Mouse (Mus musculus) liver, embryonic 11.5 days (tissue): ENCODE measurements at regions not wholly inside any gene's neighbourhood (a gene's known extent, or its start where the extent isn't known, plus 50 kb on each side); places are given as distances from the start of the nearest gene placed in this dataset.

Experiments used
- ATAC-seq: fragments of 200-750 bp; cut with Nextera tagmentation; replicated peaks from 2 replicates; pipeline ENCODE4 v1.8.0; 2017; ENCODE audit warnings: moderate number of reproducible peaks, mild to moderate bottlenecking, moderate TSS enrichment, moderate library complexity; ENCODE audit not compliant: low FRiP score
- DNase-seq: peaks from one replicate; pipeline ENCODE4 v3.0.0-alpha.2; 2017; ENCODE audit warnings: low spot score
- H3K27ac ChIP-seq: fragments of 300-500 bp; sonication (generic); 2 replicates; pipeline ENCODE4 v1.5.1; 2014; ENCODE audit warnings: mild to moderate bottlenecking, low read depth, low read length, control low read depth
- H3K27me3 ChIP-seq: fragments of 300-500 bp; sonication (generic); replicated peaks from 2 replicates; pipeline ENCODE4 v1.6.1; 2014; ENCODE audit warnings: low read length, mixed read lengths; ENCODE audit not compliant: control insufficient read depth, insufficient read depth
- H3K36me3 ChIP-seq: fragments of 300-500 bp; sonication (generic); 2 replicates; pipeline ENCODE4 v1.6.1; 2014; ENCODE audit warnings: mild to moderate bottlenecking, low read length, moderate library complexity, mixed read lengths; ENCODE audit not compliant: control insufficient read depth, insufficient read depth
- H3K4me1 ChIP-seq: fragments of 300-500 bp; sonication (generic); replicated peaks from 2 replicates; pipeline ENCODE4 v1.6.1; 2014; ENCODE audit warnings: low read length, mixed read lengths; ENCODE audit not compliant: control insufficient read depth, insufficient read depth
- H3K4me2 ChIP-seq: fragments of 300-500 bp; sonication (generic); 2 replicates; pipeline ENCODE4 v1.6.1; 2014; ENCODE audit warnings: mild to moderate bottlenecking, control low read depth, moderate library complexity
- H3K4me3 ChIP-seq: fragments of 300-500 bp; sonication (generic); 2 replicates; pipeline ENCODE4 v1.5.1; 2014; ENCODE audit warnings: low read depth, low read length, control low read depth
- H3K9ac ChIP-seq: fragments of 300-500 bp; sonication (generic); 2 replicates; pipeline ENCODE4 v1.6.1; 2014; ENCODE audit warnings: low read depth, low read length, control low read depth
- H3K9me3 ChIP-seq: fragments of 300-500 bp; sonication (generic); 2 replicates; pipeline ENCODE4 v1.6.1; 2016; ENCODE audit warnings: low read length, inconsistent platforms, mixed read lengths; ENCODE audit not compliant: control insufficient read depth
- WGBS: fragments of 180-500 bp; shearing (Covaris S2); extraction: QIAGEN DNeasy Blood & Tissue Kit; methylation state at CpG from one replicate; pipeline ENCODE4 v1.1.7; 2014; 5-methylcytosine and 5-hydroxymethylcytosine counted together

DNA sequence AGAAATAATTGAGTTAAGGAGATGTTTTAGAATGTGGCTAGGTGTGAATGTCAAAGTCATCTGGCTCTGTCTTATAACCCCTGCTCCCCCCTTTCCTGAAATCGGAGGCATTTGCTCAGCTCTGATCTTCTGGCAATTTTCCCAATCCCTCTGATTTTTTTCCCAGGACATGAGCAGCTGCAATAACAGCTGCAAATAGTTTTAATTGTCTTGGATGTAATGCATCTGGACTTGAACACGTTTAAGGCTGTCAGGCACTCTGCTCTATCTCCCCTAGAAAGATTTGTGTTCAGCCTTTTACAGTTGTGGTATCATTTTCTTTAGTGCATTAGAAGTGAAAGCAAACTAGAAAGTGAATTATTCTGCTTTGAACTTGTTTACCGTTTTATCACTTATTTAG lies 246.3 kb upstream of the Fam92a start:
- DNase-seq (no peak), ATAC-seq (no peak)
- H3K27me3 ChIP-seq: no peaks in the 10 kb centered on the region
- no peaks in the 10 kb centered on the region for H3K36me3 ChIP-seq
- no peaks in the 10 kb centered on the region for H3K4me1 ChIP-seq
- no peak overlapping the region for H3K4me2 ChIP-seq
- H3K9ac ChIP-seq: no peak overlapping the region
- H3K9me3 ChIP-seq: no peaks in the 10 kb centered on the region
- H3K4me3 ChIP-seq: no peak overlapping the region
- WGBS: 50% methylated on average over 3 of the region's 3 CpGs
- H3K27ac ChIP-seq: no peak overlapping the region

- Histone ChIP-seq H3K9me3 (no peaks in the 10 kb centered on the region), H3K4me2 (no peak overlapping the region)
- 70% methylated on average over 1 of the region's 1 CpGs for WGBS
Observed at GRCm38 (mm10) chr4:12395344-12395743, 223.5 kb upstream of the Fam92a start.

DNA sequence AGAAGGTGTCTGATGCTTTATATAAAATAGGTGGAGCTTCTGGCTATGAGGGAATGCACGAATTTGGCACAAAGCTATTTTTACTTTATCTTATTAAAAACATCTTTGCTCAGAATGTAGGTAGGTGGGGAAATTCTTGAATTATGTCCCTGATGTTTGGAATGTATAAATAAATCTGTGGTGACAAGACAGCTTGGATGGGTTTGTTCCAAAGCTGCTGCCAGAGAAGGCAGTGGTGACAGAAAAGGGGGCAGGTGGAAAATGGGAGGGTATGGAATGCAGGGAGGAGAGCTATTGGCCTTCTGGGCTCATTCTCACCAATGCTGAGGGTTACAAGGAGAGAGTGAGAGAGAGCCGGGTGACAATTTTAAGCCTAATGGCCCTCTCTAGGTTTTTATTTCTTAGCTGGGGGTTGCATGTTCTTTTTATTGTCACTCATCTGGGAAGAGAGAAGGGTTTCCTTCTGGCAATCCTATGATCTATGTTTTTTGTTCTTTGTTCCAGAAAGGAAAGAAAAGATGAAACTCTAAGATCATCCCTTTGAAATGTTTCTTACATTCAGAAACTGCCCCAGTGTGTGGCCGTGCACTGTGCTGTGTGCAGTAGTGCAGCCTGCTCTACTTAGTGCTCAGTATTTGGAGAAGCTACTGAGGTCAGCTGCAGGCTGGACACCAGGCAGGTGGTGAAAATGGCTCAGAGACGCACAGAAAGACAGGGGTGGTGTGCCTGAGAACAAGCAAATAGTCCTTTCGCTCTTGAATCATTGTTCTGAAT lies 205.2 kb upstream of the Fam92a start:
- Histone ChIP-seq H3K27ac (no peak overlapping the region), H3K4me1 (no peaks in the 10 kb centered on the region), H3K4me3 (no peak overlapping the region), H3K9me3 (no peaks in the 10 kb centered on the region), H3K4me2 (no peak overlapping the region), H3K27me3 (no peaks in the 10 kb centered on the region), H3K9ac (no peak overlapping the region), H3K36me3 (no peaks in the 10 kb centered on the region)
- DNase-seq: no peak
- 79% methylated on average over 5 of the region's 5 CpGs for WGBS
- ATAC-seq: no peak

More at GRCm38 (mm10) chr4:12395344-12395743, 223.5 kb upstream of the Fam92a start:
- H3K27ac ChIP-seq: no peak overlapping the region
- no peak overlapping the region for H3K4me3 ChIP-seq
- no peaks in the 10 kb centered on the region for H3K4me1 ChIP-seq
- no peak overlapping the region for H3K9ac ChIP-seq
- no peaks in the 10 kb centered on the region for H3K27me3 ChIP-seq
- H3K36me3 ChIP-seq: no peaks in the 10 kb centered on the region
- no peak for DNase-seq
- no peak for ATAC-seq

- Histone ChIP-seq H3K4me1 (no peaks in the 10 kb centered on the region), H3K9ac (no peak overlapping the region), H3K4me3 (no peak overlapping the region), H3K9me3 (no peaks in the 10 kb centered on the region), H3K36me3 (no peaks in the 10 kb centered on the region), H3K27me3 (no peaks in the 10 kb centered on the region), H3K4me2 (no peak overlapping the region), H3K27ac (no peak overlapping the region)
- WGBS: 68% methylated on average over 2 of the region's 2 CpGs
- no peak for ATAC-seq
- DNase-seq: no peak
Observed at GRCm38 (mm10) chr4:12369551-12369950, 197.7 kb upstream of the Fam92a start.

GRCm38 (mm10) chr4:12356992-12357634 lies 185.3 kb upstream of the Fam92a start:
- no peak overlapping the region for H3K27ac ChIP-seq
- WGBS: 67% methylated on average over 2 of the region's 2 CpGs
- no peak overlapping the region for H3K4me2 ChIP-seq
- H3K9ac ChIP-seq: no peak overlapping the region
- no peak for ATAC-seq
- no peaks in the 10 kb centered on the region for H3K36me3 ChIP-seq
- no peaks in the 10 kb centered on the region for H3K4me1 ChIP-seq
- no peak overlapping the region for H3K4me3 ChIP-seq
- DNase-seq: no peak
- no peaks in the 10 kb centered on the region for H3K27me3 ChIP-seq
- H3K9me3 ChIP-seq: no peaks in the 10 kb centered on the region

- ATAC-seq (no peak), DNase-seq (no peak)
- 68% methylated on average over 3 of the region's 3 CpGs for WGBS
- Histone ChIP-seq H3K4me2 (no peak overlapping the region), H3K9me3 (no peaks in the 10 kb centered on the region), H3K27me3 (no peaks in the 10 kb centered on the region), H3K4me1 (no peaks in the 10 kb centered on the region), H3K36me3 (no peaks in the 10 kb centered on the region), H3K4me3 (no peak overlapping the region), H3K9ac (no peak overlapping the region), H3K27ac (no peak overlapping the region)
Observed at GRCm38 (mm10) chr4:12353337-12353856, 181.6 kb upstream of the Fam92a start.

GRCm38 (mm10) chr4:12339236-12339635 lies 167.4 kb upstream of the Fam92a start:
- H3K27me3 ChIP-seq: no peaks in the 10 kb centered on the region
- H3K36me3 ChIP-seq: no peaks in the 10 kb centered on the region
- no peak overlapping the region for H3K27ac ChIP-seq
- no peaks in the 10 kb centered on the region for H3K4me1 ChIP-seq
- DNase-seq (no peak), ATAC-seq (no peak)
- H3K4me2 ChIP-seq: no peak overlapping the region
- 55% methylated on average over 1 of the region's 1 CpGs for WGBS
- no peaks in the 10 kb centered on the region for H3K9me3 ChIP-seq
- H3K9ac ChIP-seq: no peak overlapping the region
- no peak overlapping the region for H3K4me3 ChIP-seq

DNA sequence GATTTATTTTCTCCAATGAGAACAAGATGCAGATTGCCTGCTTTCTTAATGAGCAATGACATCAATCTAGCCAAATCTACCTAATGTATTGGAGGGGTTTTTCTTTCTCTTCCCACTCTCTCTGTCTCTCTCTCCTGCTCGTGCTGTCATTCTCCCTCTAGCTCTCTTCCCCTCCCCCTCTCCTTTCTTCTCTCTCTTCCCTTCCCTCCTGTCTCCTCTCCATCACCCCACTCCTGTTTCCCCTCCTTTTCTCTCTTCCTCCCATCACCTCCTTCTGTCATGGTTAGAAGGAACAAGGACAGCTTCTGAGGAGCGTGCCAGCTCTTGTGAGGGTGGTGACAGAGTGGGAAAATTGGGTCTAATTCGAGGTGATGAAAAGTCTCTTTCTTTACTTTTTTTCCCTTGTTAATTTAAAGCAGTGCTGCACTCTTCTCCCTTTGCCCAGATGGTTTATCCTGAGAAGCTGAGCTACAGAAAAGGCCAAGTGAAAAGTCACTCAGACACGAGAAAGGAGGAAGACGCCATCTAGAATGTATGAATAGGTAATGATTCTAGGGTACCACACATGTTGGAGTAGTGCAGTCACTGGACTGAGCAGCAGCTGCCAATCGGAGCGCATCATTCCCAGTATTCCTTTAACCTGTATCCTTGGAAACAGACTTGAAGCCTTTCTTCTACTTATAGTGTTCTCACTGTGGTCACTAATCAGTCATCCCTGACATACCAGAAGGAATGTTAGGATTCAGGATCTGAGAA lies 163.2 kb upstream of the Fam92a start:
- no peaks in the 10 kb centered on the region for H3K9me3 ChIP-seq
- no peaks in the 10 kb centered on the region for H3K36me3 ChIP-seq
- no peak overlapping the region for H3K9ac ChIP-seq
- ATAC-seq (no peak), DNase-seq (no peak)
- no peaks in the 10 kb centered on the region for H3K4me1 ChIP-seq
- no peak overlapping the region for H3K4me3 ChIP-seq
- H3K27me3 ChIP-seq: no peaks in the 10 kb centered on the region
- 75% methylated on average over 7 of the region's 7 CpGs for WGBS
- H3K4me2 ChIP-seq: no peak overlapping the region
- no peak overlapping the region for H3K27ac ChIP-seq
